Mouse (Mus musculus) limb, embryonic 13.5 days (tissue): ENCODE data around the gene Pacrg. TPM values are rescaled to one million over a fixed set of nuclear protein-coding genes. Genes with fewer than 3 reads are reported as not detected.

Experiments
- ATAC-seq: fragments of 200-750 bp; cut with Nextera tagmentation; 2 replicates; pipeline ENCODE4 v1.8.0; 2017; ENCODE audit warnings: low read depth, moderate number of reproducible peaks, moderate TSS enrichment; ENCODE audit not compliant: low FRiP score
- H3K27ac ChIP-seq: fragments of 300-500 bp; sonication (generic); 2 replicates; pipeline ENCODE4 v1.5.1; 2015; ENCODE audit warnings: inconsistent platforms, mild to moderate bottlenecking, moderate library complexity
- H3K27me3 ChIP-seq: fragments of 300-500 bp; sonication (generic); 2 replicates; pipeline ENCODE4 v1.6.1; 2015; ENCODE audit warnings: mild to moderate bottlenecking, inconsistent platforms
- H3K36me3 ChIP-seq: fragments of 300-500 bp; sonication (generic); 2 replicates; pipeline ENCODE4 v1.6.1; 2015; ENCODE audit warnings: inconsistent platforms, mild to moderate bottlenecking, moderate library complexity
- H3K4me1 ChIP-seq: fragments of 300-500 bp; sonication (generic); 2 replicates; pipeline ENCODE4 v1.6.1; 2015; ENCODE audit warnings: inconsistent platforms
- H3K4me2 ChIP-seq: fragments of 300-500 bp; sonication (generic); replicated peaks from 2 replicates; pipeline ENCODE4 v1.6.1; 2015; ENCODE audit warnings: inconsistent platforms, mild to moderate bottlenecking, moderate library complexity
- H3K4me3 ChIP-seq: fragments of 300-500 bp; sonication (generic); 2 replicates; pipeline ENCODE4 v1.5.1; 2015; ENCODE audit warnings: moderate library complexity, mild to moderate bottlenecking, inconsistent platforms
- H3K9ac ChIP-seq: fragments of 300-500 bp; sonication (generic); 2 replicates; pipeline ENCODE4 v1.6.1; 2015; ENCODE audit warnings: mild to moderate bottlenecking, inconsistent platforms
- H3K9me3 ChIP-seq: fragments of 300-500 bp; sonication (generic); 2 replicates; pipeline ENCODE4 v1.6.1; 2016; ENCODE audit warnings: inconsistent platforms
- WGBS: fragments of 180-500 bp; shearing (Covaris S2); methylation state at CpG from one replicate; pipeline ENCODE4 v1.1.7; 2015; 5-methylcytosine and 5-hydroxymethylcytosine counted together
- polyA plus RNA-seq: library from polyadenylated mRNA; unstranded; fragments of >200 nt; fragmentation: Nextera tagmentation; extraction: Ambion mirVana; gene quantifications from 2 replicates; pipeline ENCODE4 v1.2.1, GENCODE M21; 2015

Pacrg gene
- polyA plus RNA-seq, 1 experiment from 2014 or later: 1.4 TPM

DNA sequence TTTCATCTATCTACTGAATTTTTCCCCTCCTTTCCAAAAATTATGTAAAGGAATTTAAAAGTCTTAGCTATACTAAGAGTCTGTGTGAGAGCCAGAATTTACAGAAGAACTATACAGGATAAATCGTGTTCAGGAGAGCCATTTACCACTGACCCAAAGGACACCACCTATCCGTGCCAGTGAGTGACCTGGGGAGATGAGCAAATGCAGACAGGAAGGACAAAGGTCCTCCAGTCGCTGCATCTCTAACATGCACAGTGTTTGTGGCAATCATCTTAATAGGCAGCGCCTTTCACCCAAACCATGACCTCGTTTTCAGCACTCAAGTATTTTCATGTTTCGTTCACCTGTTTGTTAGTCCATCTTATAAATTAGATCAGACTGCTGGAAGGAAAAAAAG is 105.4 kb downstream of the Pacrg start:
- H3K4me3 ChIP-seq: no peak overlapping the region
- H3K9ac ChIP-seq: no peak overlapping the region
- H3K4me1 ChIP-seq: no peaks in the 10 kb centered on the region
- no peak for ATAC-seq
- no peaks in the 10 kb centered on the region for H3K36me3 ChIP-seq
- 78% methylated on average over 6 of the region's 6 CpGs for WGBS
- no peaks in the 10 kb centered on the region for H3K9me3 ChIP-seq
- H3K27me3 ChIP-seq: no peaks in the 10 kb centered on the region
- no peak overlapping the region for H3K27ac ChIP-seq
- no peak overlapping the region for H3K4me2 ChIP-seq

DNA sequence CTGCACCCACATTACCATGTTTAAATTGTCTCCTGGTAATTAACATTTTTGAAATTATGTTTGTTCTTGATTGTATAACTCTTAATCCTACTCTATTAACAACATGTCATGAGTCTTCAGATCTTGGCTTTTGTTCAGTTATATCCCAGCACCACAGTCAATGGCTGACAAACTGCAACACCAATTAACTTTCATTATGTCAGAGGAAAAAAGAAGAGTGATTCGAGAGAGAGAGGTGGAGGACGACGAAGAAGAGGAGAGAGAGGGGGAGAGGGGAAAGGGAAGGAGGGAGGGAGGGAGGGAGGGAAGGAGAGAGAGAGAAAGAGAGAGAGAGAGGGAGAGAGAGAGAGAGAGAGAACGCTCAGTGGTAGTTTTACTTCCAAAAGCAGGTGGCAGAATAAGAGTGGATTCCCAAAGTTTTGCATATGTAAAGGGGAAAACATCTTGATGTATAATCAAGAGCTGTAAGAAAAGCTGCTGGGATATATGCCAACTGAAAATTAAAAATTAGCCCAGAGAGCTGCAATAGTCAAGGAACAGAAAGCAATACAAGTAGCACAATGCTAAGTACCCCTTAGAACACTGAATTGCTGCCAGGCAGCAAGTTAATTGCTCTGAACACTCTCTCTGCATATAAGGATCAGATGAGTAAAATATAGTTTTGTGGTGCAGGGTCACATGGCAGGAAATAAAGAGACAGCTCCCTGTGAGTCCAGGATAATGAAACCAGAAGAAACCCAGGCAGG is 107.6 kb downstream of the Pacrg start:
- ATAC-seq: no peak
- H3K36me3 ChIP-seq: no peaks in the 10 kb centered on the region
- H3K4me1 ChIP-seq: no peaks in the 10 kb centered on the region
- no peaks in the 10 kb centered on the region for H3K9me3 ChIP-seq
- no peak overlapping the region for H3K27ac ChIP-seq
- no peak overlapping the region for H3K4me3 ChIP-seq
- H3K27me3 ChIP-seq: no peaks in the 10 kb centered on the region
- H3K4me2 ChIP-seq: no peak overlapping the region
- no peak overlapping the region for H3K9ac ChIP-seq
- WGBS: 45% methylated on average over 4 of the region's 4 CpGs

DNA sequence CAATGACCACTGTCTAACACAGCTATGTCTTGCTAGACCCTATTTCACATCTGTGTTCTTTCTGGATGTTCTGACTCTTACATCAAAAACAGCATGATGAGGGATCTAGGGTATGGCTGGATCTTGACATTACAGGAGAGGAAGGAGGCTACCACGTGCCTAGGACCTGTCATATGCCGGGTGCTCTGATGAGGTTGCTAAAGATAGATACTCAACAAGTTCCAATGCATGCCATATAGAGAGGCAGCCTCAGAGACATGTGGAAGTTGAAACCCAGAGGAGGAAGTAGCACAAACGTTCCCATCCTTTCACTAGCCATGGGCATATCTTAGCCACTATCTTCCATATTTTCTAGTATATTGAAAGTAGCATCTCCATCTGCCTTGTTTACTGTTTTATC is 115.3 kb downstream of the Pacrg start:
- ATAC-seq: no peak
- Histone ChIP-seq H3K9me3 (no peaks in the 10 kb centered on the region), H3K9ac (no peak overlapping the region), H3K4me2 (no peak overlapping the region), H3K27me3 (no peaks in the 10 kb centered on the region), H3K36me3 (no peaks in the 10 kb centered on the region), H3K4me3 (no peak overlapping the region), H3K4me1 (peaks cover 3% of the 10 kb centered on the region), H3K27ac (no peak overlapping the region)
- 84% methylated on average over 3 of the region's 3 CpGs for WGBS

DNA sequence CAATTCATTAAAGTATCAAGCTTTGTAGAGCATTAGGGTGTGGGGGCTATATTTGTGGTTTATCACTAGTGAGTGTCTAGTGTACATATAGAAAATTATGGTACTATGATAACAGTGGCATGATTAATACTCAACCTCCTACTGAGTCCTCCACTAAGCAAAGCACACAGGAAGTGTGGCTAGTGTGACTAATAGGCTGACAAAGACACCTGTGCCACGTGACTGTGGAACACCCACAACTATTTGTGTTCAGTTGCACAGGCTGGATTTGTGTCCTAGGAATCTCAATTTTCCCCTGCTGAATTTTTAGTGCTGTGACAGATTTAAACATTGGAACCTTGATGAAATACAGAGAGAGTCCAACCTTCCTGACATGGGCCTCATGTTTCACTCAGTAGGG is 118.5 kb downstream of the Pacrg start:
- no peak overlapping the region for H3K4me3 ChIP-seq
- no peak overlapping the region for H3K4me2 ChIP-seq
- peaks cover 13% of the 10 kb centered on the region for H3K4me1 ChIP-seq
- peaks cover 4% of the 10 kb centered on the region; the same call in 1 of the 2 replicates for H3K27me3 ChIP-seq
- H3K9me3 ChIP-seq: no peaks in the 10 kb centered on the region
- WGBS: 44% methylated on average over 1 of the region's 1 CpGs
- H3K27ac ChIP-seq: no peak overlapping the region
- ATAC-seq: no peak
- no peak overlapping the region for H3K9ac ChIP-seq
- H3K36me3 ChIP-seq: no peaks in the 10 kb centered on the region

DNA sequence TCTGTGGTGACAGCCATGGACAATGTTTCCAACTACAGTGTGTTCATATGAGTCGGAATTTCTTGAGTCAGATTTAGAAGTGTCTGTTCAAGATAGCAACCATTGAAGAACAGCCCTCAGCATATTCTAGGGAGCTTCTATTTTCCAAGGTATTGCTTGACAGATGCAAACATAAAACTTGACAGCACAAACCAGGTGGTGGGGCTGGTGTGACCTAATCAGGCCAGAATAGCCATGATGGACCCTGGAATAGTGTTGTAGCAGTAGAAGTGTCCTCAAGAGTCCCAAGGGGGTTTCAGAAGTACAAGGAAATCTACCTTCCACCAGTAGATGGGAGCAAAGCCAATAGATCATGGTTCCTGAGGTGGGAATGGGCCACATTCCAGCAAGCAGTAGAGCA is 123.0 kb downstream of the Pacrg start:
- no peak overlapping the region for H3K9ac ChIP-seq
- H3K27me3 ChIP-seq: peaks cover 4% of the 10 kb centered on the region; the same call in 1 of the 2 replicates
- no peak overlapping the region for H3K27ac ChIP-seq
- peaks cover 13% of the 10 kb centered on the region for H3K4me1 ChIP-seq
- 78% methylated on average over 1 of the region's 1 CpGs for WGBS
- no peaks in the 10 kb centered on the region for H3K36me3 ChIP-seq
- H3K9me3 ChIP-seq: no peaks in the 10 kb centered on the region
- H3K4me3 ChIP-seq: no peak overlapping the region
- no peak for ATAC-seq
- no peak overlapping the region for H3K4me2 ChIP-seq

DNA sequence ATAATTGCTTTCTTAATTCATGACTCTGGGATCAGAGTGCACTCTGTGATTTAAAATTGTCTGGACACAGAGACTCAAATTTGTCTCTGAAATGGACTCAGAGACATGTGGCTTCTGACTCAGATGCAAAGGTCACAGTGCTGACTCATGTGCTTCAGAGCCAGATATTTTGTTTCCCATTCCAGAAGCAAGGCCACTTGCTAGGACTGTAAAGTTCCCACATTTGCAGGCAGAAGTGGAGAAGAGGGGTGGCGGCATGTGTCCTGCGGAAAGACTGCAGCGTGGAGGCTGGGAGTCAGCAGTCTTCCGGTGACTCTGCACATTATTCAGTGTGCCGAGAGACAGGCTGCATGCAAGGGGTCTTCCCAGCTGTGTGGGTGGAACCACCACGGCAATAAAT is 137.3 kb downstream of the Pacrg start:
- Histone ChIP-seq H3K36me3 (no peaks in the 10 kb centered on the region), H3K9me3 (no peaks in the 10 kb centered on the region), H3K27ac (no peak overlapping the region), H3K4me1 (no peaks in the 10 kb centered on the region), H3K4me3 (no peak overlapping the region), H3K4me2 (no peak overlapping the region), H3K9ac (no peak overlapping the region), H3K27me3 (no peaks in the 10 kb centered on the region)
- no peak for ATAC-seq
- 54% methylated on average over 6 of the region's 6 CpGs for WGBS

DNA sequence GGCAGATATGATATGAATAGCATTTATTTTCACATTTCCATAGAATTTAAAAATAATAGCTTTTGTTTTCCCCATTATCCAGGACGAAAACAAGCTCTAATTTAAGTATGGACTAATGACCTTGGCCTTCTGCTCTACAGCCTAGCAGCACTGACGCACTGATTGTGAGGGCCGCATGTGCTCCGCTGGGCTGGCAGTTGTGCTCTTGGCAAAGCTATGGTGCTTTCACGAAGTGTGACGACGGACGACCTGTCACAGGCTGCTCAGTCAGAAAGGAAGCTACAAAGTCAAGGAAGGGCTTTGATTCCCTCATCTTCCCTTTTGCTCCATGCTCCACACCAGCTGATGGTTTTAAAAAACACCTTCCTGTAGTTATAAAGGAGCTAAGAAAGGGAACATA is 142.1 kb downstream of the Pacrg start:
- H3K27ac ChIP-seq: no peak overlapping the region
- ATAC-seq: no peak
- no peaks in the 10 kb centered on the region for H3K4me1 ChIP-seq

DNA sequence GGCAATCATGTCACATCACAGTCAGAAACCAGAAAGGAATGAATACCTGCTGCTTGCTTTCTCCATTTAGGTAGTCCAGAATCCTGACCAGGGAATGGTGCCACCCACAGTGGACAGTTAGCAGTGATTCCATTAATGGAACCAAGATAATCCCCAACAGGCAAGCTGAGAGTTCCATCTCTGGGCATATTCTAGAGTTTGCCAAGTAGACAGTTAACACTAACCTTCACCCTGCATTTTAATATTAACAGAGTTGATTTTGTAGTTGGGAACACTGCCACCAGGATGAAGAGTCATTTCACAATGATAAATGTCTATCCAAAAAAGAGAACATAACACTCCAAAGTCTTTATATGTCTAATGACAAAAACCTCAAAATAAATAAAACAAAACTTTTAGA is 144.7 kb downstream of the Pacrg start:
- Histone ChIP-seq H3K4me1 (no peaks in the 10 kb centered on the region), H3K4me2 (no peak overlapping the region), H3K9me3 (no peaks in the 10 kb centered on the region), H3K36me3 (no peaks in the 10 kb centered on the region), H3K4me3 (no peak overlapping the region), H3K27me3 (no peaks in the 10 kb centered on the region), H3K27ac (no peak overlapping the region), H3K9ac (no peak overlapping the region)
- no peak for ATAC-seq

More for the DNA sequence above, 142.1 kb downstream of the Pacrg start:
- no peak overlapping the region for H3K4me3 ChIP-seq
- 48% methylated on average over 8 of the region's 8 CpGs for WGBS
- H3K36me3 ChIP-seq: no peaks in the 10 kb centered on the region
- H3K27me3 ChIP-seq: no peaks in the 10 kb centered on the region
- H3K9ac ChIP-seq: no peak overlapping the region
- H3K4me2 ChIP-seq: no peak overlapping the region
- no peaks in the 10 kb centered on the region for H3K9me3 ChIP-seq

DNA sequence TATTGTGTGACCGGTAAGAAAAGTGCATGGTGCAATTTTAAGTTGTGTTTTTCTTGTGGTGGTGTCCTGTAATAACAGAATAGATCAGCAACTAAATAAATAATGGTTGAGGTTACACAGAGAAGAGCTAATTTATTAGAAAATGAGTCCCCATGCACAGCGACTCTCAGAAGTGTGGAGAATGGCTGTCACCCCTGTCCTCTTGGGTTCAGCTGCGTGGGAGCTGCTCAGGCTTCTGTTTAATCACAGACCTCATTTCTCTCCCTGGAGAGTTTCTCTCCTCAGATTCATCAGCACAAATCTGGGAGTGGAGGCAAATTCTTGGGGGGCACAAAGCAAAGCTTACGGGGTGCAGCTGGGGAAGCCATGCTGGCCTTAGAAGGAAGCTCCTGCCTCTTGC is 163.0 kb downstream of the Pacrg start:
- H3K9me3 ChIP-seq: no peaks in the 10 kb centered on the region
- H3K36me3 ChIP-seq: no peaks in the 10 kb centered on the region
- no peak overlapping the region for H3K4me3 ChIP-seq
- H3K4me1 ChIP-seq: no peaks in the 10 kb centered on the region
- no peaks in the 10 kb centered on the region for H3K27me3 ChIP-seq
- WGBS: 79% methylated on average over 4 of the region's 4 CpGs
- H3K27ac ChIP-seq: no peak overlapping the region
- ATAC-seq: no peak
- no peak overlapping the region for H3K4me2 ChIP-seq
- no peak overlapping the region for H3K9ac ChIP-seq

DNA sequence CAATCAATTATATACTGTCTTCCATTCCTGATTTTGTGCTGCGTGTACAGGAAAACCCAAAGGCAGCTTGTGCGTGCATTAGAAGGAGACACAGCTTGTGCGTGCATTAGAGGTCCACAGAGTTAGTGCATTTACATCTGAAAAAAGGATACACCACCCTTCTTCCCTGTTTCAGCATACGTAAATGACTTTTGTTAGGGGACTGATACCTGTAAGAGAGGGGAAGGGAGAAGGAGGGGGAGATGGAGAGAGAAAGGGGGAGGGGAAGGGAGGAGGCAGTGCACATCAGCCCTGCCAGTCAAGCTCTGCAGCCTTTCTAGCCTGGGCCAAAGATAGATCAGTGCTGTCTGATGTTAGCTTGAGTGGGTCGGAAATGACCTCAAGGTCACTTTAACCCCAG is 164.6 kb downstream of the Pacrg start:
- WGBS: 79% methylated on average over 5 of the region's 5 CpGs
- no peak for ATAC-seq

DNA sequence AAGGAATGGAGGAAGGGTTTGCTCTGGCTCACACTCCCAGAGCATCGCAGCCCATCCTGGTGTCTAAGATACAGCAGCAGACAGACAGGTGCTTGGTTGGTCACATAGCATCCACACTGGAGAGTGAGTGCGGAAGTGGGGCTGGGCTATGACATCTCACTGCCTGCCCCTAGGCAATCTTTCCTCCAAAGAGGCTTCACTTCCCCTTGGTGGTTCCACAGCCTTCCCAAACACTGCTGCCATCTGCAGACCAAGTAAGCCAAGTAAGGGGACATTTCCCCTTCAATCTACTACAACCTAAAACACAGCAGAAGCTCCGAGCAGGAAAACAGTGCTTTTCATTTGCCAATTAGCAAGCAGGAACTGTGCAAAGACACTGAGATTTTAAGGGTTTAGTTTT is 165.1 kb downstream of the Pacrg start:
- WGBS: 71% methylated on average over 3 of the region's 3 CpGs
- ATAC-seq: no peak
- no peak overlapping the region for H3K9ac ChIP-seq
- no peaks in the 10 kb centered on the region for H3K9me3 ChIP-seq
- no peaks in the 10 kb centered on the region for H3K36me3 ChIP-seq
- H3K4me2 ChIP-seq: no peak overlapping the region
- H3K4me1 ChIP-seq: no peaks in the 10 kb centered on the region
- no peak overlapping the region for H3K27ac ChIP-seq
- H3K4me3 ChIP-seq: no peak overlapping the region
- no peaks in the 10 kb centered on the region for H3K27me3 ChIP-seq

More for the DNA sequence above, 164.6 kb downstream of the Pacrg start:
- no peak overlapping the region for H3K9ac ChIP-seq
- no peaks in the 10 kb centered on the region for H3K27me3 ChIP-seq
- no peak overlapping the region for H3K4me2 ChIP-seq
- no peak overlapping the region for H3K4me3 ChIP-seq
- H3K9me3 ChIP-seq: no peaks in the 10 kb centered on the region
- H3K36me3 ChIP-seq: no peaks in the 10 kb centered on the region
- H3K4me1 ChIP-seq: no peaks in the 10 kb centered on the region
- no peak overlapping the region for H3K27ac ChIP-seq

DNA sequence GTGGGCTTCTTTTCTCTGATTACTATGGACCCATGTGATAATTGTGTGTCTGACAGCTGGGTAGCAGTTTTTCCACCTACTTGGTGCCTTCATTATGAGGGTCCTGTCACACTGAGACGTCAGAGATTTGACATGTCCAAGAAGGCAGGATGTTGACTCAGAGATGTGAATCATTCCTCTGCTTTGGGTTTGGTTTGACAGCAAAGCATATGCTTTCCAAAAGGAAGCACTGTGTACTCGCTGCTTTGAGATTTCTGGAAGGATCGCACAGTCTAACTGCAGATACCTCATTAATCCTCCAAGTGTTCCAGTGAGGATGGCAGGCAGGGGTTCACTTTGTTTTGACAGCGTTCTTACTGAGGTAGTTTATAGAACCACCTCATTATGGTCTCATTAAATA is 178.8 kb downstream of the Pacrg start:
- no peak for ATAC-seq
- H3K27ac ChIP-seq: no peak overlapping the region
- no peak overlapping the region for H3K4me2 ChIP-seq
- no peaks in the 10 kb centered on the region; the same call in 1 of the 2 replicates for H3K9me3 ChIP-seq
- H3K9ac ChIP-seq: no peak overlapping the region
- WGBS: 80% methylated on average over 4 of the region's 4 CpGs
- no peaks in the 10 kb centered on the region for H3K27me3 ChIP-seq
- H3K36me3 ChIP-seq: no peaks in the 10 kb centered on the region
- no peaks in the 10 kb centered on the region for H3K4me1 ChIP-seq
- no peak overlapping the region for H3K4me3 ChIP-seq

DNA sequence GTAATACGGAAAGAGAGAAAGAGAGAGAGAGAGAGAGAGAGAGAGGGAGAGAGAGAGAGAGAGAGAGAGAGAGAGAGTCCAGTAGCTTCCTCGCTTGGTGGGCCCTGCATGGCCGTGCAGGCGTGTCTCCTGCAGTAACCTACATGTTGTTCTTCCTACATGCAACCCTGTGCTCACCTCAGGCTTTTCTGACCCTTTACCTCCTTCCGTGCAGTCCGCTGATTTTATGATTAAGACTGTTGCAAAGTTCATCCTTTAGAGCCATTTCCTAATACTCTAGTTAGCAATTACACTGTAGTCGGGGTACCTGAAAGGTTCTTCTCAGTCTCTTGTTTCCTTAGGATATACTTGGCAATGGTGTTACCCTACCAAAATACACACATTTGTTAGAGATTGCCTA is 196.5 kb downstream of the Pacrg start:
- Histone ChIP-seq H3K27ac (no peak overlapping the region), H3K27me3 (no peaks in the 10 kb centered on the region), H3K4me3 (no peak overlapping the region), H3K4me2 (no peak overlapping the region), H3K9ac (no peak overlapping the region), H3K36me3 (no peaks in the 10 kb centered on the region), H3K4me1 (no peaks in the 10 kb centered on the region), H3K9me3 (no peaks in the 10 kb centered on the region)
- WGBS: 88% methylated on average over 7 of the region's 7 CpGs
- ATAC-seq: no peak
